Mouse (Mus musculus) megakaryocyte, embryonic 14.5 days (primary cell): Measurements from ENCODE around the gene Akap13.

Experiments
- FLI1 ChIP-seq: IDR thresholded peaks from 2 replicates; pipeline ENCODE4 v1.6.1; 2012; ENCODE audit warnings: low read length, inconsistent platforms, mixed read lengths
- GATA1 ChIP-seq: IDR thresholded peaks from 3 replicates; pipeline ENCODE4 v1.6.1; 2012; ENCODE audit warnings: mixed read lengths, low read length, inconsistent platforms, borderline replicate concordance

GRCm38 (mm10) chr7:75715026-75715425 lies 259.7 kb downstream of the Akap13 start:
- TF ChIP-seq GATA1 (no peak), FLI1 (no peak)
